Mouse (Mus musculus) intestine, embryonic 16.5 days (tissue): ENCODE results near the gene Tmprss11f. TPM values are rescaled to one million over a fixed set of nuclear protein-coding genes. Genes with fewer than 3 reads are reported as not detected.
"Not testable (repeated sequence)": the region's sequence is repeated elsewhere in the genome, so short reads cannot be mapped to it uniquely, and the experiment has no call there.

Experiments
- ATAC-seq: fragments of 200-750 bp; cut with Nextera tagmentation; 2 replicates; pipeline ENCODE4 v1.8.0; 2017; ENCODE audit warnings: moderate TSS enrichment, moderate library complexity
- H3K27ac ChIP-seq: fragments of 300-500 bp; sonication (generic); 2 replicates; pipeline ENCODE4 v1.5.1; 2014; ENCODE audit warnings: mild to moderate bottlenecking, low read length
- H3K27me3 ChIP-seq: fragments of 300-500 bp; sonication (generic); replicated peaks from 2 replicates; pipeline ENCODE4 v1.6.1; 2014; ENCODE audit warnings: low read length, control low read depth, mixed read lengths; ENCODE audit not compliant: control insufficient read depth, insufficient read depth
- H3K36me3 ChIP-seq: fragments of 300-500 bp; sonication (generic); 2 replicates; pipeline ENCODE4 v1.6.1; 2014; ENCODE audit warnings: low read length, control low read depth; ENCODE audit not compliant: control insufficient read depth, insufficient read depth
- H3K4me1 ChIP-seq: fragments of 300-500 bp; sonication (generic); 2 replicates; pipeline ENCODE4 v1.6.1; 2014; ENCODE audit warnings: low read length, control low read depth, mixed read lengths; ENCODE audit not compliant: control insufficient read depth, insufficient read depth
- H3K4me2 ChIP-seq: fragments of 300-500 bp; sonication (generic); 2 replicates; pipeline ENCODE4 v1.6.1; 2014; ENCODE audit warnings: low read depth, low read length, control low read depth
- H3K4me3 ChIP-seq: fragments of 300-500 bp; sonication (generic); 2 replicates; pipeline ENCODE4 v1.5.1; 2014; ENCODE audit warnings: mild to moderate bottlenecking, low read length
- H3K9ac ChIP-seq: fragments of 300-500 bp; sonication (generic); 2 replicates; pipeline ENCODE4 v1.6.1; 2014; ENCODE audit warnings: low read depth, low read length
- H3K9me3 ChIP-seq: fragments of 300-500 bp; sonication (generic); 2 replicates; pipeline ENCODE4 v1.6.1; 2016; ENCODE audit warnings: low read length, control low read depth; ENCODE audit not compliant: control insufficient read depth
- WGBS: fragments of 180-500 bp; shearing (Covaris S2); extraction: QIAGEN DNeasy Blood & Tissue Kit; methylation state at CpG from one replicate; pipeline ENCODE4 v1.1.7; 2014; 5-methylcytosine and 5-hydroxymethylcytosine counted together
- polyA plus RNA-seq: library from polyadenylated mRNA; unstranded; fragments of >200 nt; fragmentation: Nextera tagmentation; extraction: Ambion mirVana; gene quantifications from 2 replicates; pipeline ENCODE4 v1.2.1, GENCODE M21; 2015

The Tmprss11f gene
- not detected in 2 replicates for polyA plus RNA-seq

DNA sequence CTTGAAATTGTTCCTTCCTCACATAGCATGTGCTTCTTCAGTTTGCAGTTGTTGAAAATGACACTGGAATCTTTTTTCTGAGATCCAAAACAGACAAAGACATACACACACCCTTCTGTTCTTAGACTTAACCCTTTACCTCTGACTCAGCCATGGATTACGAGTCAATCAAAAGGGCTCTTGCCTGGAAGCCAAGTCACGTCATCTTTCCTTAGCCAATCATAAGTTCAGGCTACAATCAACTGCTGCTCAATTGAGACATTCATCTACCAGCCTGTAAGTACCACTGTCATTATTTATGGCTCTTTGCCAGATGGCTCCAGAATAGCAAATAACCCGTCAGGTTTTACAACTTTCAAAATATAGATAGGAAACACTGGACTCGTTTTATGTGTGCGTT is at the start of gene Tmprss11f:
Tmprss11f (minus strand) TSS at position 101 of the 400 bp plus-strand sequence.
- no peaks in the 10 kb centered on the region for H3K36me3 ChIP-seq
- WGBS: 46% methylated on average over 5 of the region's 5 CpGs
- no peaks in the 10 kb centered on the region for H3K4me1 ChIP-seq
- ATAC-seq: peak; percentile 48; the same call in 1 of the 2 replicates
- no peak within 1 kb of the TSS for H3K9ac ChIP-seq
- no peak within 1 kb of the TSS for H3K27ac ChIP-seq
- H3K27me3 ChIP-seq: no peaks in the 10 kb centered on the region
- no peak within 1 kb of the TSS for H3K4me2 ChIP-seq
- no peaks in the 10 kb centered on the region for H3K9me3 ChIP-seq
- H3K4me3 ChIP-seq: no peak within 1 kb of the TSS

DNA sequence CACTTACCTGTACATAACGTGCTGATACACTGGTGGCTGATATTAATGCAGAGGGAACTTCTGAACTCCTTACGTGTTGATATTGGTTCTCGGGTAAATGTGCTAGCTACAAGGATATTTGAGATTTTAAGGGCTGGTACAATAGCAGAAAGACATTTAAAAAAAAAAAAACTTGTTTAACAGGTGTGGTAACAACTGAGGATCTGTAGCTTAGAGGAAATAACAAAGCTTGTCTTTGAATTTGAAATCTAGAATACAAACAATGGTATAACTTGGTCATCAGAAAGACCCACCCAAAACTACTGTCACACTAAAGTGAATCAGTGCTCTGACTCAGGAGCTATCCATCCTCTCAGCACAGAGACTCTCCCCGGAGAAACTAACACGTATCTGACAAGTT is 44.0 kb upstream of the Tmprss11f start, which contains the start of gene Tmprss11b:
Tmprss11b (minus strand) TSS at position 101 of the 400 bp plus-strand sequence.
- Histone ChIP-seq H3K4me1 (no peaks in the 10 kb centered on the region), H3K4me3 (no peak within 1 kb of the TSS), H3K27ac (no peak within 1 kb of the TSS), H3K9ac (no peak within 1 kb of the TSS), H3K27me3 (no peaks in the 10 kb centered on the region), H3K36me3 (no peaks in the 10 kb centered on the region), H3K9me3 (no peaks in the 10 kb centered on the region), H3K4me2 (no peak within 1 kb of the TSS)
- 77% methylated on average over 5 of the region's 5 CpGs for WGBS
- ATAC-seq: no peak

DNA sequence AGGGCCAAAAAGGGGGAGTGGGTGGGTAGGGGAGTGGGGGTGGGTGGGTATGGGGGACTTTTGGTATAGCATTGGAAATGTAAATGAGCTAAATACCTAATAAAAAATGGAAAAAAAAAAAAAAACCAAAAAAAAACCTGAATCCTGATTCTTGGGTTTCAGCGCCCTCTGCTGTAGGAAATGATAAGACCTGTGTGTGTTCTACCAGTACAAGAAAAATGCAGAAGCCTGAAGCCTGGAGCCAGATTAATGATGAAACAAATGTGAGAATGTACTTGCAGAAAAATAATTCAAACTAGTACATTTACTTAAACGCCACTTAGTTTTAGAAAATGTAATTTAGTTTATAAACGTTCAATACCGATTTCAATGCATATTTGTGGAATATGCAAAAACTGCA is 17.0 kb upstream of the Tmprss11f start:
- H3K27ac ChIP-seq, ATAC-seq: not testable (repeated sequence)
- WGBS: 35% methylated on average over 4 of the region's 4 CpGs

DNA sequence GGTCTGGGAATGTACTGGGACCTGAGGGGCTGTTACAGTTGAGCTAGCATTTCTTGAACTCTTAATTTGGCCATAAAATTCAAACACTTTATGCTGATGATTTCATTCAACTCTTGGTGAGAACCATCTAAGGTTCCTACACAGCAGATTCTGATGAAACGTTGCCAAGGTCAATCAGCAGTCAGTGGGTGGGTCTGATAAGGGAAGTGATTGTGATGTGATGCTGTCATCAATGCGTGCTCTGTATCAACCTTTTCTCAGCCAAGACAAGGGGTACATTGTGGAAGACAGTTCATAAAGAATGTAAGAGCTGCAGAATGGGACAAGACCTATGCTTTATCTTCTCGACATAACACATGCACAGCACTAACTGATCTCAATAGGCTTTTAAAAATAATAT is 8.6 kb upstream of the Tmprss11f start:
- H3K4me3 ChIP-seq: no peak overlapping the region
- ATAC-seq: no peak
- H3K9ac ChIP-seq: no peak overlapping the region
- no peaks in the 10 kb centered on the region for H3K4me1 ChIP-seq
- no peaks in the 10 kb centered on the region for H3K9me3 ChIP-seq
- H3K27ac ChIP-seq: no peak overlapping the region
- 60% methylated on average over 3 of the region's 3 CpGs for WGBS
- no peaks in the 10 kb centered on the region for H3K36me3 ChIP-seq
- no peak overlapping the region for H3K4me2 ChIP-seq
- no peaks in the 10 kb centered on the region for H3K27me3 ChIP-seq

More for the DNA sequence above, 17.0 kb upstream of the Tmprss11f start:
- not testable (repeated sequence) for H3K4me1 ChIP-seq, H3K9me3 ChIP-seq, H3K4me2 ChIP-seq, H3K36me3 ChIP-seq, H3K27me3 ChIP-seq, H3K4me3 ChIP-seq, H3K9ac ChIP-seq

DNA sequence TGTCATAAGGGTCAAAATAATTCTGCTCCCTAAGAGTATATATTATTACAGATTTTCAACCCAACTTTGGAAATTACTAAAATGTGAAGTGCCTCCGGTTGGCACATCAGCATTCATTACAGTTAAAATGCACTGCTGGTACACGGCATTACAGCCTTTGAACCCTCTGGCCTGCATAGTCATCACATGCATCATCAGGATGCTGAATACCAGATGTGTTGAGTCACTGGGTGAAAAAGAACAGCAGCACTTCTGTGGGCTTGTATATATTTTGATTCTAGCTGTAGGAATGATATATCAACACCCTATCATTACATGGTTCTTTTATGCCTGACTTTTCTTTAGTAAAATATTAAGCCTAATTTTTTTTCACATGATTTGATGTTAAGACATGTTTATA is 1.5 kb downstream of the Tmprss11f start:
- ATAC-seq: no peak
- no peak overlapping the region for H3K9ac ChIP-seq
- no peak overlapping the region for H3K4me3 ChIP-seq
- no peak overlapping the region for H3K4me2 ChIP-seq
- H3K27ac ChIP-seq: no peak overlapping the region
- no peaks in the 10 kb centered on the region for H3K36me3 ChIP-seq
- 58% methylated on average over 2 of the region's 2 CpGs for WGBS
- no peaks in the 10 kb centered on the region for H3K4me1 ChIP-seq
- no peaks in the 10 kb centered on the region for H3K9me3 ChIP-seq
- H3K27me3 ChIP-seq: no peaks in the 10 kb centered on the region

DNA sequence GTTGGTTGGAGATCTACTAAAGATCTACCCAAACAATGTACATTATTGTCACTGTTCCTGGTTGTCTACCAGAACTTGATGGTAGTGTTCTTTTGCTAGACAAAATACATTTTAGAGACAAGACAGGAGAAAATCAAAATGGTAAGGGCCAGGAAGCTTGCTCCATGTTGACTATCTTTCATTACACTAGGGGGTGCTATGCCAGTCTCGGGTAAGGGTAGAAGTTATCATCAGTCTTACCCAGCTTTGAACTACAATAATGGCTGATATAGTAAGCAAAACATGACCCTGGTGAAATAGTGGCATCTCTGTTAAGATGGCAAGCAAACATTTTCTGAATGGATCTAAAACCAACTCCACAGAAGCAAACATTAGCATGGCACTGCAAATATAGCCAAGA is 10.4 kb downstream of the Tmprss11f start:
- ATAC-seq: no peak
- Histone ChIP-seq H3K27me3 (no peaks in the 10 kb centered on the region), H3K9ac (no peak overlapping the region), H3K4me2 (no peak overlapping the region), H3K9me3 (no peaks in the 10 kb centered on the region), H3K36me3 (no peaks in the 10 kb centered on the region), H3K4me3 (no peak overlapping the region), H3K27ac (no peak overlapping the region), H3K4me1 (no peaks in the 10 kb centered on the region)
- WGBS: 74% methylated on average over 1 of the region's 1 CpGs

DNA sequence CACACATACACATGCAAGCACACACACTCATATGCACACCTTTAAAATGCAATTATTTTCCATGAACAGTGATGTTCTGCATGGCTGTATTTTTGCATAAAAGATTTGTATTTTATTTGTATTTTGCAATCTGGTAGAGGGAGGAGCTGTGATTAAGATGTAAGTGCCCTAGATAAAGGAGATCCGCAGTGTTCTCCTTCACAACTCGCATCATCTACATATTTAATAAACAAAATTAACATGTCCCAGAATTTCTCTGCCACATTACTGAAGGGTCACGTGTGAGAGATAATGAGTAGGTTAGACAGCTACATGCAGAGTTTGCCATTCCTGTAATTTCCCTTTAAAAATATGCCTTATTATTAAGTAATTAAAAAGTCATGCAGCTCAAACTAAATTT is 46.3 kb downstream of the Tmprss11f start:
- no peak for ATAC-seq
- H3K27me3 ChIP-seq: no peaks in the 10 kb centered on the region
- no peak overlapping the region for H3K4me3 ChIP-seq
- H3K27ac ChIP-seq: no peak overlapping the region
- no peaks in the 10 kb centered on the region for H3K4me1 ChIP-seq
- H3K4me2 ChIP-seq: no peak overlapping the region
- H3K9ac ChIP-seq: no peak overlapping the region
- WGBS: 89% methylated on average over 3 of the region's 3 CpGs
- H3K36me3 ChIP-seq: no peaks in the 10 kb centered on the region
- no peaks in the 10 kb centered on the region for H3K9me3 ChIP-seq

DNA sequence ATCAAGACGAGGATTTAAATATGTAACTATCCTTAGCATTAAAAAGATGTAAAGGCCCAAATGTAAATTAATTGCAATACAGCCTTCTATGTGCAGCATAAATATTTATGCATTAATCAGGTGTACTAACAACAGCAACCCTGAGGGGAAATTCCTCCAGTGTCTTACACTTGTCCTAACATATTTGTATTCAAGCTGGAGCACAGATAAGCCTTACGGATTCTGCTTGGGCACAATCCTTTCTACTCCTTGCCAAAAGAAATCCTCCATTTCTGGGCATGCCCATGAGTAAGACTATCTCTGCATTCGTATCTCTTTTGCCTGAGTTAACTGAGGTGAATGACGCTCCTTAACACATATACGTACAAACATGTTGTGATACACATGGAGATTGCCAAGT is 49.6 kb downstream of the Tmprss11f start:
- H3K27ac ChIP-seq: no peak overlapping the region
- no peaks in the 10 kb centered on the region for H3K9me3 ChIP-seq
- no peak overlapping the region for H3K4me2 ChIP-seq
- H3K4me1 ChIP-seq: no peaks in the 10 kb centered on the region
- no peaks in the 10 kb centered on the region for H3K27me3 ChIP-seq
- H3K36me3 ChIP-seq: no peaks in the 10 kb centered on the region
- no peak overlapping the region for H3K9ac ChIP-seq
- no peak overlapping the region for H3K4me3 ChIP-seq
- 89% methylated on average over 5 of the region's 5 CpGs for WGBS
- ATAC-seq: no peak

DNA sequence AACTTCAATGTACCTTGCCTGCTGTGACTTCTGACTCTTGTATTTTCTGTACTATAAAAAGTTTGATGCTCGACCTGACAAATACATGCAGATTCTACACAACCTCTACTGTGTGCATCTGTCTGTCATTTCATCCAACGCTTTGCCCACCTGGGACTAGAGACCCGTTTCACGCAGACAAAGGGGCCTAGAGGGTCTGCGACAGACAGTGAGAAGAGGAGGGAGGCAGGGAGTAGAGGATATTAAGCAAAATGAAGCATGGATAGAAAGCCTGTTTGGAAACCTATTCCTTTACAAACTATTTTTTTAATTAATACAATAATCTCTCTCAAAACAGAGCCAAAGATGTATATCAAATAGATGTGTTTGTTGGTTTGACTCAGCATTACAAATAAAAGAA is 50.2 kb downstream of the Tmprss11f start:
- no peak for ATAC-seq
- H3K9ac ChIP-seq: no peak overlapping the region
- no peaks in the 10 kb centered on the region for H3K9me3 ChIP-seq
- no peak overlapping the region for H3K27ac ChIP-seq
- 75% methylated on average over 5 of the region's 5 CpGs for WGBS
- H3K27me3 ChIP-seq: no peaks in the 10 kb centered on the region
- no peak overlapping the region for H3K4me3 ChIP-seq
- no peak overlapping the region for H3K4me2 ChIP-seq
- no peaks in the 10 kb centered on the region for H3K4me1 ChIP-seq
- H3K36me3 ChIP-seq: no peaks in the 10 kb centered on the region

DNA sequence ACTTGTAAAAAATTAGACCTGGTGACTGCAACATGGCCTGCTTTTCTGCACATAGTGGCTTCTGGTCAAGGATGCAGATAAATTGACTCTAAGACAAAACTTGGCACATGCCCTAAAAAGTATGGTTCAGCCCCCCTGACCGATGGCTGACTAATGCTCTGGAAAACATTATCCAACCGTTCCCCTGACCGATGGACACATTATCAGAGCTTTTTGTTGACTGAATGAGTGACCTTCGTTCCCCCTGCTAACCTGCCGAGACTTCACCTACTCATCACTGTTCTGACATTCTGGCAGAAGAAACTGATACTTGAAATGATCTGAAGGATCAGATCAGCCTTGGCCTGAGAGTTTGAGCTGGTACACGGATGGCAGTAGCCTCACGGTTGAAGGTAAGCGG is 53.5 kb downstream of the Tmprss11f start:
- ATAC-seq, H3K9ac ChIP-seq, H3K27me3 ChIP-seq, H3K4me1 ChIP-seq, H3K27ac ChIP-seq, H3K36me3 ChIP-seq, H3K4me2 ChIP-seq, H3K4me3 ChIP-seq, H3K9me3 ChIP-seq: not testable (repeated sequence)
- WGBS: 66% methylated on average over 8 of the region's 8 CpGs
